Mouse (Mus musculus): ENCODE data around the gene Slc25a48. TPM values are rescaled to one million over a fixed set of nuclear protein-coding genes. Genes with fewer than 3 reads are reported as not detected.

The Slc25a48 gene
- polyA plus RNA-seq, 1 experiment from 2014 or later: 0.13 TPM

DNA sequence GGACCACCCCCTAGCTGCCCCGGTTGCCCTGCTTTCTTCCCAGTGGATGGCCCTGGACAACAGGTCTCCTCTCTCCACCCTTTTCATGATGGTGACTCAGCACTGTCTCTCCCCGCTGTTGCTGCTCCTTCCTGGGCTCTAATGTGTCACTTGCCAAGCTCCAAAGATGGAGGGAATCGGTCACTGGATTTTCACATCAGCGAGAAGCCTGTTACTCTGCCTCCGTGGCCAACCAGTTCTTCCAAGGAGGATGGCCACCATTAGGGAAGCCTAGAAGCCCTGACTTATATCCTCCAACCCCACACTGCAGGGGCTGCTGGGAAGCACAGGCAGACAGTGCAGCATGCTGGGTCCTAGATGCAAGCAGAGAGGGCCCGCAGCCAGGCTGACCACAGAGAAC is 33.1 kb downstream of the Slc25a48 start:
- Histone ChIP-seq H3K9me3 (ENCODE audit: control insufficient read depth, low read length) (no peaks in the 10 kb centered on the region), H3K4me3 (ENCODE audit: low read depth, low read length) (no peak overlapping the region), H3K36me3 (ENCODE audit: control insufficient read depth, insufficient read depth, low read length) (no peaks in the 10 kb centered on the region), H3K4me2 (replicated peaks; ENCODE audit: low read depth) (no peak overlapping the region), H3K27ac (replicated peaks) (no peak overlapping the region), H3K27me3 (ENCODE audit: control insufficient read depth, insufficient read depth, low read length) (no peaks in the 10 kb centered on the region), H3K4me1 (replicated peaks; ENCODE audit: control insufficient read depth, insufficient read depth) (no peaks in the 10 kb centered on the region), H3K9ac (ENCODE audit: low read length) (no peak overlapping the region)
- TF ChIP-seq CTCF (IDR thresholded peaks at IDR 0.05; ENCODE audit: low read depth) (no peak), EP300 (optimal IDR thresholded peaks at IDR 0.05) (no peak)
- DNase-seq (ENCODE audit: low spot score) (no peak), ATAC-seq (ENCODE audit: low FRiP score, low TSS enrichment) (no peak)
- 86% methylated on average over 6 of the region's 6 CpGs for WGBS

DNA sequence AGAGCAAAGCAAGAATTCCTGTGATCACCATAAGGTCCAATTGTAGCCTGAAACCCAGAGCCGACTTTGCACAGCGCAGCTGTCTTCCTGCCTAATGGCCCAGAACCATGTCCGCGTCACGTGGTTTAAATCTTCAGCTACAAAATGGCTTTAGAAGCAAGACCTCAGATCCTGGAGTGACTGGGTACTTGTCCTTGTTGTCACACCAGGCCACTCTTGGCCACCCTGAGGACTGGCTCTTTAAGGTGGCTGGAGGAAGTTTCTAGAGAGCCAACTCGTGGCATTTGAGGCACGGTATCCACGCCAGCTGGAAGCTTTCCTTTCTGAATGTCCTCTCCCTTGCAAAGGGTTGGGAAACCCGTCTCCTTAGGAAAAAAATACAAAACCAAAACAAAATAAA is 33.8 kb downstream of the Slc25a48 start:
- no peaks in the 10 kb centered on the region for H3K4me1 ChIP-seq (replicated peaks; ENCODE audit: control insufficient read depth, insufficient read depth)
- no peaks in the 10 kb centered on the region for H3K27me3 ChIP-seq (ENCODE audit: control insufficient read depth, insufficient read depth, low read length)
- DNase-seq (ENCODE audit: low spot score) (no peak), ATAC-seq (ENCODE audit: low FRiP score, low TSS enrichment) (no peak; the same call in 1 of the 2 replicates)
- no peak overlapping the region for H3K9ac ChIP-seq (ENCODE audit: low read length)
- peak overlapping the region; percentile 32; the same call in 1 of the 2 replicates for H3K4me2 ChIP-seq (replicated peaks; ENCODE audit: low read depth)
- 62% methylated on average over 9 of the region's 9 CpGs for WGBS
- no peak for TF ChIP-seq CTCF (IDR thresholded peaks at IDR 0.05; ENCODE audit: low read depth)
- no peak for TF ChIP-seq EP300 (optimal IDR thresholded peaks at IDR 0.05)
- no peak overlapping the region for H3K4me3 ChIP-seq (ENCODE audit: low read depth, low read length)
- H3K27ac ChIP-seq (replicated peaks): peak overlapping the region; percentile 58; the same call in 1 of the 2 replicates
- no peaks in the 10 kb centered on the region for H3K9me3 ChIP-seq (ENCODE audit: control insufficient read depth, low read length)
- no peaks in the 10 kb centered on the region for H3K36me3 ChIP-seq (ENCODE audit: control insufficient read depth, insufficient read depth, low read length)

DNA sequence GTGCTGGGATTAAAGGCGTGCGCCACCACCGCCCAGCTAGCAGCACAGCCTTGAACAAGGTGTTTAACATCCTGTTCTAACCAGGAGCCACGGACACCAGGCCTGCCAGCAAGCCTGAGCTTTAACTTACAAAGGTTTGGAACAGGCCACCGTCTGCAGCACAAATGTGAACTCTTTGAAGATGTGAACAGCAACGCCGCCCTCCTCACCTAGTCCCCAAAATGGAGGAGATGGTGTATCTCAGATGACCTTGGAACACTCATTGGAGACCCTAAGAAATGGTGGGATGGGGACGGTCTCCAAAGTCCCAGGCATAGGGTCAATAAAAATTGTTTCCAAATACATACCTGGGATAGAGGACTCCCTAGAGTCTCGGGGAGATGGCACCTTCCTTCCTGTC is 34.5 kb downstream of the Slc25a48 start:
- no peak overlapping the region for H3K4me3 ChIP-seq (ENCODE audit: low read depth, low read length)
- no peak for ATAC-seq (ENCODE audit: low FRiP score, low TSS enrichment)
- H3K27me3 ChIP-seq (ENCODE audit: control insufficient read depth, insufficient read depth, low read length): no peaks in the 10 kb centered on the region
- H3K36me3 ChIP-seq (ENCODE audit: control insufficient read depth, insufficient read depth, low read length): no peaks in the 10 kb centered on the region
- H3K9ac ChIP-seq (ENCODE audit: low read length): no peak overlapping the region
- H3K4me1 ChIP-seq (replicated peaks; ENCODE audit: control insufficient read depth, insufficient read depth): no peaks in the 10 kb centered on the region
- DNase-seq (ENCODE audit: low spot score): no peak
- H3K27ac ChIP-seq (replicated peaks): no peak overlapping the region
- no peak overlapping the region for H3K4me2 ChIP-seq (replicated peaks; ENCODE audit: low read depth)
- TF ChIP-seq EP300 (optimal IDR thresholded peaks at IDR 0.05): no peak
- TF ChIP-seq CTCF (IDR thresholded peaks at IDR 0.05; ENCODE audit: low read depth): no peak
- WGBS: 90% methylated on average over 9 of the region's 9 CpGs
- no peaks in the 10 kb centered on the region for H3K9me3 ChIP-seq (ENCODE audit: control insufficient read depth, low read length)

GRCm38 (mm10) chr13:56475363-56475762 is 37.2 kb downstream of the Slc25a48 start:
- no peaks in the 10 kb centered on the region for H3K36me3 ChIP-seq (ENCODE audit: control insufficient read depth, insufficient read depth, low read length)
- peak; percentile 43; the same call in 1 of the 2 replicates for ATAC-seq (ENCODE audit: low FRiP score, low TSS enrichment)

DNA sequence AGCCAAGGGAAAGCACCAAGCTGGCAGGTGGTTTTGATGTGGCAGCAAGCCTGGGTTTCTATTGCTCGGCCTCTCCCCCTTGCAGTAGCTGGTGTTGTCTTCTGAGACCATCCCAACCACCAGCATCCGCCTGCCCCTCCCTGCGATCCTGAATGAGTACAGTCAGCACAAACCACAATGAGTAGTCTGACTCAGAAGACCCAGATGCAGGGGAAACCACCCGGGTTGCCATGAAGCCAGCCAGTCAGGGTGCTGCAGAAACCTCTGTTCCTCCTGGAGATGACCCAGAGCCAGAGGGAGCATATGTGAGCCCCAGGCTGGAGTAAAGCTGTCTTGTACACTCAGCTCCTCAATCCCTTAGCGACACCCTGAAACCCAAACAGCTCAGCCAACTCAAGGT is 38.6 kb downstream of the Slc25a48 start:
- TF ChIP-seq CTCF (IDR thresholded peaks at IDR 0.05; ENCODE audit: low read depth) (no peak), EP300 (optimal IDR thresholded peaks at IDR 0.05) (no peak)
- ATAC-seq (ENCODE audit: low FRiP score, low TSS enrichment): no peak
- H3K4me1 ChIP-seq (replicated peaks; ENCODE audit: control insufficient read depth, insufficient read depth): no peaks in the 10 kb centered on the region
- H3K27me3 ChIP-seq (ENCODE audit: control insufficient read depth, insufficient read depth, low read length): no peaks in the 10 kb centered on the region
- H3K4me3 ChIP-seq (ENCODE audit: low read depth, low read length): no peak overlapping the region
- no peaks in the 10 kb centered on the region for H3K9me3 ChIP-seq (ENCODE audit: control insufficient read depth, low read length)
- H3K9ac ChIP-seq (ENCODE audit: low read length): no peak overlapping the region
- no peak overlapping the region for H3K4me2 ChIP-seq (replicated peaks; ENCODE audit: low read depth)
- WGBS: 70% methylated on average over 5 of the region's 5 CpGs
- H3K36me3 ChIP-seq (ENCODE audit: control insufficient read depth, insufficient read depth, low read length): no peaks in the 10 kb centered on the region
- no peak overlapping the region for H3K27ac ChIP-seq (replicated peaks)
- no peak for DNase-seq (ENCODE audit: low spot score)

More at GRCm38 (mm10) chr13:56475363-56475762, 37.2 kb downstream of the Slc25a48 start:
- DNase-seq (ENCODE audit: low spot score): peak; percentile 22
- peak overlapping the region; percentile 25; the same call in 1 of the 2 replicates for H3K4me2 ChIP-seq (replicated peaks; ENCODE audit: low read depth)
- no peak overlapping the region for H3K9ac ChIP-seq (ENCODE audit: low read length)
- H3K27me3 ChIP-seq (ENCODE audit: control insufficient read depth, insufficient read depth, low read length): no peaks in the 10 kb centered on the region
- TF ChIP-seq EP300 (optimal IDR thresholded peaks at IDR 0.05): no peak
- TF ChIP-seq CTCF (IDR thresholded peaks at IDR 0.05; ENCODE audit: low read depth): peak; percentile 95
- no peak overlapping the region for H3K4me3 ChIP-seq (ENCODE audit: low read depth, low read length)
- H3K27ac ChIP-seq (replicated peaks): no peak overlapping the region
- H3K9me3 ChIP-seq (ENCODE audit: control insufficient read depth, low read length): no peaks in the 10 kb centered on the region
- no peaks in the 10 kb centered on the region for H3K4me1 ChIP-seq (replicated peaks; ENCODE audit: control insufficient read depth, insufficient read depth)
- 24% methylated on average over 4 of the region's 4 CpGs for WGBS

DNA sequence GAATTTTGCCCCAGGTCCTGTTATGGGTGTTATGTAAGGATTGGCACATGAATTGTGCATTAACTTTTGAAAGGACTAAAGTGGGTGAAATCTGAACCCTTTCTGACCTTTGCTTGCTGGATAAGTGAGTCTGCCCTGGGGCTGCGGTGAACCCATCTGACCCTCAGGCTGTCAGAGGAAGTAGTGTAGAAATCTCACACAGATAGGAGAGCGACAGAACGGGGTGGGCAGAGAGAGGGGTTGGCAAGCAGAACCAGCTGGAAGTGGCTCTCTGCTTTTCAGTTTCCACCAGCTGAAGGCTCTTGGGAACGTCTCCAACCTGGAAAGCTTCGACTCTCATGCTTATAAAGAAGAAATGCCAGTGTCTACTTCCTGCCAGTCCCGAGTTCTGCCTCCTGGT is 39.1 kb downstream of the Slc25a48 start:
- no peak for DNase-seq (ENCODE audit: low spot score)

More for the DNA sequence above, 39.1 kb downstream of the Slc25a48 start:
- no peak overlapping the region for H3K4me3 ChIP-seq (ENCODE audit: low read depth, low read length)
- H3K27ac ChIP-seq (replicated peaks): no peak overlapping the region
- H3K4me1 ChIP-seq (replicated peaks; ENCODE audit: control insufficient read depth, insufficient read depth): no peaks in the 10 kb centered on the region
- no peak overlapping the region for H3K4me2 ChIP-seq (replicated peaks; ENCODE audit: low read depth)
- H3K9me3 ChIP-seq (ENCODE audit: control insufficient read depth, low read length): no peaks in the 10 kb centered on the region
- H3K36me3 ChIP-seq (ENCODE audit: control insufficient read depth, insufficient read depth, low read length): no peaks in the 10 kb centered on the region
- no peak for TF ChIP-seq EP300 (optimal IDR thresholded peaks at IDR 0.05)
- no peak for TF ChIP-seq CTCF (IDR thresholded peaks at IDR 0.05; ENCODE audit: low read depth)
- WGBS: 30% methylated on average over 6 of the region's 6 CpGs
- no peaks in the 10 kb centered on the region for H3K27me3 ChIP-seq (ENCODE audit: control insufficient read depth, insufficient read depth, low read length)
- ATAC-seq (ENCODE audit: low FRiP score, low TSS enrichment): no peak
- no peak overlapping the region for H3K9ac ChIP-seq (ENCODE audit: low read length)

All from stomach, postnatal 0 days (tissue).